Mouse (Mus musculus): ENCODE measurements around the gene Pigs.

The Pigs gene

DNA sequence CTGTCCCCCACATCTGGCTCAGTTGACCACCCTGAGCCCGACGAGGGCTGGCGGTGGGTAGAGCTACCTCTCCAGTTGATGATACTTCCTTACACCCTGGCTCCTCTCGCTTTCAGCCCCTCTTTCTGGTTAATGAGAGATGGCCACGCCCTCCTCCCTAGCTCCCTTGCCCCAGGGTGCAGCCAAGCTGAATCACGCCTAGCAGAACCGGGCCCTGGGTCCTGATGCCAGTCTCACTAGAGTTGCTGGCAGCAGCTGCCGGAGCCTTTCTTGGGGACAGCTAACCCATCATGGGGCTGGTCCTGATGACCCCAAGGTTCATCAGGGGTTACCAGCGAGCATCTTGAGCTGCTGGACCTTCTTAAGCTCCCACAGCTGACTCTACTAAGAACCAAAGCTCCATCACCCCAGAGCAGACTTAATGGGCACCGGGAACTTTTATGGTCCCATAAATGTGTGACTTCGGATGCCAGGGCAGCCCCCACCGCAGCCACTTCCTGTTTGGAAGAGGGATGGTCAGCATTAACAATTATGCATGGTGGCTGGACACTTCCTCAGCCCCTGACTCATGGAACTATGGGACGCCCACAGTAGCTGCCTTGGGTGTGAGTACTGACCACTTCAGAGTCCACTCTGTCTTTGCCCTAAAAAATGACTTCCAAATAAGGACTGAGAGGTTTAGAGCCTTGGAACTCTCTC, 35.2 kb downstream of the Pigs start:
- no peak for DNase-seq (ENCODE audit: low read depth, low spot score)

DNA sequence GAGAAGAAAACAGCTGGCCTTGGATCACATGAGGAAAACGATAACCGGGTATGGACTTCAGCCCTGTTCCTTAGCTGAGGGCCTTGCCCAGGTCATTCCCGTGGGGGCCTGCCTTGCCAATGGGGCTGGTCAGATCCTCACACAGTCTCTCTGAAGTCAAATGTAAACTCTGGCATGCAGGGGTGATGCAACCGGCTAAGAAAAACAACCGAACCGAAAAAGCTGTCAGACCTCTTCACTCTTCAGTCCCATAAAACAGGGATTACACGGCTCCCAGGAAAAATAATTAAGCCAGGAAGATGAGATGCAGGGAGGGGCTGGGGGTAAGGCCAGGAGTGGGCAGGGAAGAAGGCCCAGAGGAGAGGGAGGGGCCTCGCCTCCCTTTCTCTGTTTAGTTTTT, 35.9 kb downstream of the Pigs start:
- no peak for DNase-seq (ENCODE audit: low read depth, low spot score)

DNA sequence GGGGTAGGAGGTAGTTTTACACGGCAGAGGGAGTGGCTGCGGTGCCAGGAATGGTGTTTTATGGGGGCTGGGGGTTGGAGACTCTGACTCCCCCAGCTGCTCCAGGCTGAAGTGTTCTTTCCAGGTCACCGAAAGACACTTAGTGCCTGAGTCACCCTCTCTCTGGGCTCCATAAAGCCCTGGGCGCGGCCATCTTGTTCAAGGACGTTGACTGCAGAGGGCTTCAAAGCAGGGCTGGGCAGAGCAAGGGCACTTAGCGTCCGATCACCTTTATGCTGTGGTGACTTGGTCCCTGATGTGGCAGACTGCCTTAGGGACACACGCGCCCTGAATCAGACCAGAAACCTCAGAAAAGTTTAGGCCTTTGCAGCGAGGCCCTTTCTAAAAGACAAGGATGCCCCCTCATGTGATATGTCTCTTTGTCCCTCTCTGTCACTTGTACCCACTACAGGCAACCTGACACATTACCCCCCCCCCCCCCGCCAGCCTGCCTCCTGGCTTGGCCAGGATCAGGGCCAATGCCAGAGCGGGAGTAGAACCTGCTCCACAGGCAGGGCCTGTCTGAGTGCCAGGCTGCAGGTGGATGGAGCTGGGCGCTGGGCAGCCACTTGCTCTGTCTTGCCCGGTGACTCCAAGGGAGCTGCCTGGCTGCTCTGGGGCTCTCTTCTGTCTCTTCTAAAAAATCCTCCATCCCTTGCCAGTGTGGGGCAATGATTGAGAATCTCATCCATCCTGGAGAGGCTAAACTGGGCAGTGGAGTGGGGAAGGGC, 39.4 kb downstream of the Pigs start:
- DNase-seq (ENCODE audit: low read depth, low spot score) = no peak

- DNase-seq (ENCODE audit: low read depth, low spot score) = no peak
These were observed 42.2 kb downstream of the Pigs start for GRCm38 (mm10) chr11:78370389-78370788.

DNA sequence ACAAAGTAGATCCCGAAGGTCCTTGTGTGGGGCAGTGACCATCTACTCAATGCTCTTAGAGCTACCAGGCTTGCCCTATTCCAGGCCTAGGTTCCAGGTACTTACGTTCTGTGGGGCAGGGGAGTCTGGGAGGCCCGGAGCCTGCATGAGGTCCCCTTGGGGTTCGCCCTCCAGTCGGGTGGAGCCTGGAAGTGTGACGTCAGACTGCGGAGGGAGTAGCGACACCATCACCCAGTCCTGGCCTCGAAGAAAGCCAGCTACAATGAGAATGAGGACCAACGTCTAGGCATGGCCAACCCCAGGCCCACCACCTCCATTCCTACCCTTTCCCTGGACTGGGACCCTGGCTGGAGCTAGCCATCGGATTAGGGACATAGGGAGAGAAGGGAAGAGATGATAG, 43.5 kb downstream of the Pigs start:
- no peak for DNase-seq (ENCODE audit: low read depth, low spot score)

DNA sequence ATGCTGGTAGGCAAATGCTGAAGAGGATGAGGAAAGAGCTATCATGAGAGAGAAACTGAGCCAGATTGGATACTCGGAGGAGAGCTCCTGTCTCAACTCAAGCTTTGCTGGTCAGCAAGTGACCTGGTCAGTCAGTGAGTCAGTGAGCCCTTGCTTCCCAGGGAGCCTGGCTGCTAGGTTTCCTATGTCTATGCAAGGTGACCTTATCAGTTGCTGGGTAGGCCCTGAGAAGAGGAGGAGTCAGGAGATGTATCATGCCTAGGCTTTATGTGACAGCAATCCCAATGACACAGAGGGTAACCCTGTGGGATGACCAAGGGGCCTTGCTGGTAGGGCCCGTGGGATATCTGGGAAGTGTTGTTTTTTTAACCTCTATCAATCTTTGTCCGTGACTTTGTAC, 44.0 kb downstream of the Pigs start:
- no peak for DNase-seq (ENCODE audit: low read depth, low spot score)

DNA sequence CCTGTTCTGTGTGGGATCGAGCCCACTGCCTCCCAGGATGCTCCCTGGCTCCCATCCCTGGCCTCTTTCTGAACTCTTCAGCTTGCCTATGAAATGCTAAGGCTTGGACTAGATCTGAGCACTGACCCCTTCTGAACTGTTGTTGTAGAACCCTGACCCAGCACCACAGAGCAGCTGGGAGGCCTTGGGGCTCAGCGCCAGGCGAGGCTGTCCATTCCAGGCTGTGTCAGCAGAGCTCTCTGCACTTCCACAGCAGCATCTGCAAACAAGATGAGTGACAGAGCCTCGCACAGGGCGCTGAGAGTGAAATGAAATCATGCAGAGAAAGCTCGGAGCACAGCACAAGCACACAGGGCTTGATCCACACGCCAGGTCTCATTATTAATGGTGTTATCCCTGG, 44.4 kb downstream of the Pigs start:
- no peak for DNase-seq (ENCODE audit: low read depth, low spot score)

- no peak for DNase-seq (ENCODE audit: low read depth, low spot score)
These were observed 45.9 kb downstream of the Pigs start for GRCm38 (mm10) chr11:78374147-78374546.

GRCm38 (mm10) chr11:78377549-78378159, 49.4 kb downstream of the Pigs start:
- DNase-seq (ENCODE audit: low read depth, low spot score) = no peak

DNA sequence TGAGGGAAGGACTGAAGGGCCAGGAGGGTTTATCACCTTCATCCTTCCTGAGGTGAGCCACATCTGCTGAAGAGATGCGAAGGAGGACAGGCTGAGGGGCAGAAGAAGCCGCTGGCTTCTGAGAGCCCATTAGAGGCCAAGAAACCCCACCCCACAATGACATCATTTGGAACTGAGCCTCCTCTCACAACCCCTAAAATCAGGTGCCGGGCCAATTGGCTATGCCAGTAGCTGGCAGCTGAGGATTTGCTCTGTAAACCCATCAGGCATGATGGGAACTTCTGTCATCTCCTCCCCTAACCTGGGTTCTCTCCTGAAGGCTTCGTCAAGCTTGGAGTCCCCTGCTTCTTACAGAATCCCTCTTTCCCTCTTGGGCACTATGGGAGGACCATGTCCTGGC, 52.1 kb downstream of the Pigs start:
- DNase-seq (ENCODE audit: low read depth, low spot score) = no peak

DNA sequence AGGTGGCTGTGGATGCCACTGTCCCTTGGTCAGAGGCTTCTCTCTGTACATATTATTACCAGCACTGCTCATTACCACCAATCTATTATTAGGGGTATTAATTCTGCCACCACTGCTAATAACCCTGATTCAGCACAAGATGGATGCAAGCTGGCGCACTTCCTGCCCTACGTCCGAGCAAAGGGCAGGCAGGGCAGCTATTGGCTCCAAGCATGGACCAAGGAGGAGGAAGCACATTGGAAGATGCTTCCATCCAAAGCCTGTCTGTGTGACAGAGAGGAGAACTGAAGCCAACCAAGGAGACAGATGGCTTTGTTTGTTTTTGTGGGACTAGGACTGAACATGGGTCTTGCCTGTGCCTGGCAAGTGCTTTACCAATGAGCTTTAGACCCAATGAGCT, 52.8 kb downstream of the Pigs start:
- no peak for DNase-seq (ENCODE audit: low read depth, low spot score)

DNA sequence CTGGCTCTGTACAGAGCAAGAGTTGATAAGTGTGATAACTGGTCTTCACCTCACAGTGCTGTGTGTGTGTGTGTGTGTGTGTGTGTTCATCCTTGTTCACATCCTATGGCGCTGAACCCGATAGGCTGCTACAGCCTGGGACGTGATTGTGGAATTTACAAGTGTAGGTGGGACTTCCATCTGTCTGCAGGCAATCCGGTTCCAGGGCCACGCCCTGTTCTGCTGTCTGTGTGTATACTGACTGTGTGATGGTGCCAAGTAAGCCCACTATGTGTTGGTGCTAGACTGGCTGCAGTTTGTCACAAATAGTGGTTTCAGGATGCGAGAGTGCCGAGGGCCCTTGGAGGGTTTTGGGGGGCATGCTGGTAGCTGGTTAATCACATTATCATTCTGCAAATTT, 54.1 kb downstream of the Pigs start:
- no peak for DNase-seq (ENCODE audit: low read depth, low spot score)

GRCm38 (mm10) chr11:78382701-78383100, 54.5 kb downstream of the Pigs start:
- no peak for DNase-seq (ENCODE audit: low read depth, low spot score)

DNA sequence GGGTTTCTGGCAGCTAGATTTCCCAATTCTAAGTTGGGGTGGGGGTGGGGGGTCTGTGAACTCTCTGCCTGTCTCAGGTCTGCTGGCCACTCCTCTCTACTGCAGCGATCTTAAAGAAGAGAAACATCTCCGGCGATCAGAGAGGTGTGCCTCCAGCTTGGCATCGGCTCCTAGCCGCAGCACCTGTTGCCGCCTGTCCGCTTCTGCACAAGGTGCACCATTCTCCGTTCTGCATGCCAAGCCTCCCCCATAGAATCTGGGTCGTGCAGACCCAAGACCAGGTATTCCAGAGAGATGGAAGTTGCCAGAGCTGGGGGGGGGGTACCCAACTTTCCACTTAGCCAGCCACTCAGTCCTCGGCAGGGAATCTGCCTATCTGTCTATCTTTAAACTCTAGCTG, 57.6 kb downstream of the Pigs start:
- no peak for DNase-seq (ENCODE audit: low read depth, low spot score)

- no peak for DNase-seq (ENCODE audit: low read depth, low spot score)
These were observed 58.4 kb downstream of the Pigs start, which contains the start of gene Foxn1 for GRCm38 (mm10) chr11:78386508-78387043. Gene Foxn1 (minus strand): TSS chr11:78386558.
